Mouse (Mus musculus) kidney, embryonic 15.5 days (tissue): Measurements from ENCODE around the gene Ucp2. TPM values are rescaled to one million over a fixed set of nuclear protein-coding genes. Genes with fewer than 3 reads are reported as not detected.
A peak's percentile ranks its signal among the peaks of the same experiment; 100 is the strongest.
"Not testable (repeated sequence)": the region's sequence is repeated elsewhere in the genome, so short reads cannot be mapped to it uniquely, and the experiment has no call there.

ENCODE experiments used
- ATAC-seq: fragments of 200-750 bp; cut with Nextera tagmentation; replicated peaks from 2 replicates; pipeline ENCODE4 v1.8.0; 2017; ENCODE audit warnings: moderate TSS enrichment; ENCODE audit not compliant: low FRiP score
- H3K27ac ChIP-seq: fragments of 300-500 bp; sonication (generic); 2 replicates; pipeline ENCODE4 v1.5.1; 2015; ENCODE audit warnings: mild to moderate bottlenecking, inconsistent platforms
- H3K27me3 ChIP-seq: fragments of 300-500 bp; sonication (generic); 2 replicates; pipeline ENCODE4 v1.6.1; 2015; ENCODE audit warnings: inconsistent platforms
- H3K36me3 ChIP-seq: fragments of 300-500 bp; sonication (generic); 2 replicates; pipeline ENCODE4 v1.6.1; 2015; ENCODE audit warnings: inconsistent platforms
- H3K4me1 ChIP-seq: fragments of 300-500 bp; sonication (generic); 2 replicates; pipeline ENCODE4 v1.6.1; 2015; ENCODE audit warnings: inconsistent platforms
- H3K4me2 ChIP-seq: fragments of 300-500 bp; sonication (generic); 2 replicates; pipeline ENCODE4 v1.6.1; 2015; ENCODE audit warnings: moderate library complexity, mild to moderate bottlenecking, inconsistent platforms
- H3K4me3 ChIP-seq: fragments of 300-500 bp; sonication (generic); replicated peaks from 2 replicates; pipeline ENCODE4 v1.5.1; 2015; ENCODE audit warnings: mild to moderate bottlenecking, inconsistent platforms
- H3K9ac ChIP-seq: fragments of 300-500 bp; sonication (generic); 2 replicates; pipeline ENCODE4 v1.6.1; 2015; ENCODE audit warnings: mild to moderate bottlenecking, inconsistent platforms
- H3K9me3 ChIP-seq: fragments of 300-500 bp; sonication (generic); replicated peaks from 2 replicates; pipeline ENCODE4 v1.6.1; 2016; ENCODE audit warnings: inconsistent platforms
- WGBS: fragments of 180-500 bp; shearing (Covaris S2); methylation state at CpG from one replicate; pipeline ENCODE4 v1.1.7; 2015; ENCODE audit warnings: mixed read lengths; 5-methylcytosine and 5-hydroxymethylcytosine counted together
- polyA plus RNA-seq: library from polyadenylated mRNA; unstranded; fragments of >200 nt; fragmentation: Nextera tagmentation; extraction: Ambion mirVana; gene quantifications from 2 replicates; pipeline ENCODE4 v1.2.1, GENCODE M21; 2015

Ucp2 gene
- polyA plus RNA-seq, 1 experiment from 2014 or later: 221 TPM

DNA sequence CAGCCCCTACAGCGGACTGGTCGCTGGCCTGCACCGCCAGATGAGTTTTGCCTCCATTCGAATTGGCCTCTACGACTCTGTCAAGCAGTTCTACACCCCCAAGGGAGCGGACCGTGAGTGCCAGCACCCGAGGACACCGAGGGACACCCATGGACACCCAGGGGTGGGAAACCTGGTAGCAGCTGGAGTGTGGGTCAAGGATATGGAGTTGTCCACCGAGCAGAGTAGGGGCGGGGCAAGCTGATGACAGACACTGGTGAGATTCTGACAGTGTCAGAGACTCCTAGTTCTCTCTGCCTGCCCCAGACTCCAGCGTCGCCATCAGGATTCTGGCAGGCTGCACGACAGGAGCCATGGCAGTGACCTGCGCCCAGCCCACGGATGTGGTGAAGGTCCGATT lies 13.0 kb upstream of the Ucp2 start:
- H3K27me3 ChIP-seq: no peaks in the 10 kb centered on the region
- no peak overlapping the region for H3K9ac ChIP-seq
- peaks cover 15% of the 10 kb centered on the region for H3K4me1 ChIP-seq
- H3K27ac ChIP-seq: peak overlapping the region; percentile 48; the same call in 1 of the 2 replicates
- peak overlapping the region; percentile 14; the same call in 1 of the 2 replicates for H3K4me2 ChIP-seq
- no peaks in the 10 kb centered on the region for H3K36me3 ChIP-seq
- no peaks in the 10 kb centered on the region for H3K9me3 ChIP-seq
- peak; percentile 57; the same call in 1 of the 2 replicates for ATAC-seq
- no peak overlapping the region for H3K4me3 ChIP-seq
- 74% methylated on average over 17 of the region's 17 CpGs for whole genome bisulfite sequencing

- H3K9ac ChIP-seq, H3K36me3 ChIP-seq, H3K4me2 ChIP-seq, H3K27ac ChIP-seq, ATAC-seq, H3K27me3 ChIP-seq, H3K4me3 ChIP-seq, H3K9me3 ChIP-seq: not testable (repeated sequence)
- WGBS: 81% methylated on average over 2 of the region's 2 CpGs
- H3K4me1 ChIP-seq: peaks cover 12% of the 10 kb centered on the region
Observed at GRCm38 (mm10) chr7:100482046-100482445, 11.1 kb upstream of the Ucp2 start.

- no peak for ATAC-seq
Observed at GRCm38 (mm10) chr7:100484493-100484892, 8.6 kb upstream of the Ucp2 start.

DNA sequence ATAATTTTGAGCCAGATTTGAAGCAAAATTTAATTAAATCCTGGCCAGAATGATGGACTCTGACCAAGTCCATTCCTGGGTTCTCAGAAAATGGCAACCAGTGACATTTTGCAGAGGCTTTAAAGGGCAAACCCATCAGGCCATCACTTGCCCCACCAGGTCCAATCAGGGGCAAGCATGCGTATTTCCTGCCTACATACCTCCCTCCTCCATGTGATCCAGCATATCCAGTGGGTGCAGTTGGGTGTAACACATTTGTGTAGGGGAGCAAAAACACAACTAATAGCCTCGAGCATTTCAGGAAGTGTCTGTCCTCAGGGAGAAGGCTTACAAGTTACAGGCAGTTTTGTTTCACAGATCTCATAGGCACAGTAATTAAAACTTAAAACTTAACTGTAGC lies 5.8 kb upstream of the Ucp2 start:
- no peak for ATAC-seq

More at GRCm38 (mm10) chr7:100484493-100484892, 8.6 kb upstream of the Ucp2 start:
- H3K9me3 ChIP-seq: no peaks in the 10 kb centered on the region
- H3K4me2 ChIP-seq: no peak overlapping the region
- WGBS: 81% methylated on average over 5 of the region's 5 CpGs
- no peaks in the 10 kb centered on the region for H3K36me3 ChIP-seq
- H3K27me3 ChIP-seq: no peaks in the 10 kb centered on the region
- H3K27ac ChIP-seq: no peak overlapping the region
- H3K4me3 ChIP-seq: no peak overlapping the region
- no peak overlapping the region for H3K9ac ChIP-seq
- H3K4me1 ChIP-seq: peaks cover 13% of the 10 kb centered on the region

DNA sequence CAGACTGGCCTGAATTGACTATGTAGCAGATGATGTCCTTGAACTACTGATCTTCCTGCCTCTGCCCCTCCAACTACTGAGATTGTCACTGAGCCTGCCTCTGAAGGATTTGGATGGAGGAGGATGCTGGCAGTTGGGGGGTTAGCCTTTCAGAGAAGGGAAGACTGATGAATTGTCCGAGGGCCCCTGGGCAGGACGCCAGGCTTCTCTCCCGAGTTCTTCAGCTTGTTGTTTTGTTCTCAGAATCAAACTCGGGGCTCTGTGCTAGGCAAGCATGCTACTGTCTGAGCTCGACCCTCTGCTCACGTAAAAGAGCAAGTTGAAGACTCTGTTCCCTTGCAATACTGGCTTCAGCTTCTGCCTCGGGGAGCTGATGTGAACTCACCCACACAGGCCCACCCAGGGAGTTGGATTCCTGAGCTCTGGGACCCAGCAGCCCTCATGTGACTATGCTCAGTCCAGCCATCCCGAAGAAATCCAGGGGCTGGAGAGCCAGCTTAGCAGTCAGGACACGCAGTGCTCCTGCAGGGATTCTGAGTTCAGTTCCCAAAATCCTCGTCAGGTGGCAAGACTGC lies 4.6 kb upstream of the Ucp2 start:
- 33% methylated on average over 10 of the region's 10 CpGs for WGBS
- no peak overlapping the region for H3K9ac ChIP-seq
- H3K36me3 ChIP-seq: no peaks in the 10 kb centered on the region
- H3K9me3 ChIP-seq: no peaks in the 10 kb centered on the region
- H3K27ac ChIP-seq: no peak overlapping the region
- no peaks in the 10 kb centered on the region for H3K27me3 ChIP-seq
- peaks cover 23% of the 10 kb centered on the region for H3K4me1 ChIP-seq
- H3K4me3 ChIP-seq: no peak overlapping the region
- H3K4me2 ChIP-seq: no peak overlapping the region
- ATAC-seq: no peak

More for the DNA sequence above, 5.8 kb upstream of the Ucp2 start:
- Histone ChIP-seq H3K9ac (no peak overlapping the region), H3K4me3 (no peak overlapping the region), H3K9me3 (no peaks in the 10 kb centered on the region), H3K4me1 (peaks cover 11% of the 10 kb centered on the region), H3K36me3 (no peaks in the 10 kb centered on the region), H3K27ac (no peak overlapping the region), H3K4me2 (no peak overlapping the region), H3K27me3 (no peaks in the 10 kb centered on the region)
- WGBS: 46% methylated on average over 2 of the region's 2 CpGs

- no peaks in the 10 kb centered on the region for H3K27me3 ChIP-seq
- ATAC-seq: peak; percentile 57
- H3K36me3 ChIP-seq: peaks cover 12% of the 10 kb centered on the region
- H3K4me1 ChIP-seq: peaks cover 57% of the 10 kb centered on the region
- peak overlapping the region; percentile 51 for H3K9ac ChIP-seq
- H3K4me3 ChIP-seq: peak overlapping the region; percentile 58
- peak overlapping the region; percentile 88 for H3K27ac ChIP-seq
- no peaks in the 10 kb centered on the region for H3K9me3 ChIP-seq
- WGBS: 3% methylated on average over 36 of the region's 36 CpGs
- peak overlapping the region; percentile 97 for H3K4me2 ChIP-seq
Observed at GRCm38 (mm10) chr7:100492391-100493116, 583 bp upstream of the Ucp2 start.

- no peaks in the 10 kb centered on the region for H3K27me3 ChIP-seq
- H3K4me2 ChIP-seq: peak overlapping the region; percentile 97
- peak; percentile 65 for ATAC-seq
- H3K4me3 ChIP-seq: peak overlapping the region; percentile 58
- 11% methylated on average over 19 of the region's 19 CpGs for WGBS
- peaks cover 24% of the 10 kb centered on the region for H3K36me3 ChIP-seq
- H3K4me1 ChIP-seq: peaks cover 52% of the 10 kb centered on the region
- peak overlapping the region; percentile 88 for H3K27ac ChIP-seq
- no peaks in the 10 kb centered on the region for H3K9me3 ChIP-seq
- peak overlapping the region; percentile 51 for H3K9ac ChIP-seq
Observed at GRCm38 (mm10) chr7:100493484-100494414, 612 bp downstream of the Ucp2 start.

DNA sequence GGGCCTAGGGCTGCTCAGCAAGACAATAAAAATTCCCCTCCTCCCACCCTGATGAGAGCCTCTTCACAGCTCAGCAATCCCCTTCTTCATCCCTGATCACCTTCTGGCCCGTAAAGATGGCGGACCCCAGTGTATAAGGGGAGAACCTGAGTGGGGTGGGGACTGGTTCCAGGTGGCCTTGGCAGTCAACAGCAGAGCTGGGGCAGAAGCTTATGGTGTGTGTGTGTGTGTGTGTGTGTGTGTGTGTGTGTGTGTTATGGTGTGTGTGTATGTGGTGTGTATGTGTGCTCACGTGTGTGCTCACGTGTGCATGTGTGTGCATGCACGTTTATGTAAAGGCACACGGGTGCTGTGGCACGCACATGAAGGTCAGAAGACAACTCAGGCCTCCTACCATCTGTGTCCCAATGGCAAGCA lies 1.3 kb downstream of the Ucp2 start:
- Histone ChIP-seq H3K4me3 (peak overlapping the region; percentile 58), H3K36me3 (peaks cover 30% of the 10 kb centered on the region), H3K9me3 (no peaks in the 10 kb centered on the region), H3K4me2 (peak overlapping the region; percentile 97), H3K27ac (peak overlapping the region; percentile 88), H3K27me3 (no peaks in the 10 kb centered on the region), H3K4me1 (peaks cover 51% of the 10 kb centered on the region), H3K9ac (peak overlapping the region; percentile 51)
- 75% methylated on average over 7 of the region's 7 CpGs for WGBS
- 0 out of 2 replicates have a peak, but pooled peaks have one; percentile 4 for ATAC-seq

DNA sequence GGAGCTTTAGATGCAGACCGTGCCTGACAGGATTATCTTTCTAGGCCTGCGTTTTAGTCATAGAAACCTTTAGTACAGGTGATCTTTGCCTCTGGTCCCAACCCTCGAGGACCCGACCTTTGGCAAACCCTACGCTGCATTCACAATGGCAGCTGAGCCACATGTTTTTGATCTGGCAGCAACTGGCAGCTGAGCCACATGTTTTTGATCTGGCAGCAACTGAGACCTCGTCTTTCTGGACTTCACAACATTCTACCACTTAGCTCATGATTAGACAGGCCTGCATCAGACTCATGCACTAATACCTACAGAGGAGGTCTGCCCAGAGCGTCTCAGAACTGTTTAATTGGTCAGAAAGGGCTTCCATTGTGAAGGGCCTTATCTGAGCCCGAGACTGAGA lies 1.9 kb downstream of the Ucp2 start:
- Histone ChIP-seq H3K36me3 (peaks cover 36% of the 10 kb centered on the region), H3K27ac (peak overlapping the region; percentile 88), H3K4me2 (peak overlapping the region; percentile 97), H3K9ac (peak overlapping the region; percentile 16; the same call in 1 of the 2 replicates), H3K9me3 (no peaks in the 10 kb centered on the region), H3K4me1 (peaks cover 51% of the 10 kb centered on the region), H3K4me3 (peak overlapping the region; percentile 58), H3K27me3 (no peaks in the 10 kb centered on the region)
- no peak for ATAC-seq
- 51% methylated on average over 8 of the region's 8 CpGs for WGBS

GRCm38 (mm10) chr7:100495581-100496251 lies 2.6 kb downstream of the Ucp2 start:
- H3K4me2 ChIP-seq: peak overlapping the region; percentile 97
- peak overlapping the region; percentile 16; the same call in 1 of the 2 replicates for H3K9ac ChIP-seq
- 24% methylated on average over 11 of the region's 11 CpGs for WGBS
- peak overlapping the region; percentile 88 for H3K27ac ChIP-seq
- H3K4me1 ChIP-seq: peaks cover 51% of the 10 kb centered on the region
- no peaks in the 10 kb centered on the region for H3K27me3 ChIP-seq
- peak; percentile 58 for ATAC-seq
- H3K36me3 ChIP-seq: peaks cover 42% of the 10 kb centered on the region
- H3K9me3 ChIP-seq: no peaks in the 10 kb centered on the region
- H3K4me3 ChIP-seq: peak overlapping the region; percentile 58

DNA sequence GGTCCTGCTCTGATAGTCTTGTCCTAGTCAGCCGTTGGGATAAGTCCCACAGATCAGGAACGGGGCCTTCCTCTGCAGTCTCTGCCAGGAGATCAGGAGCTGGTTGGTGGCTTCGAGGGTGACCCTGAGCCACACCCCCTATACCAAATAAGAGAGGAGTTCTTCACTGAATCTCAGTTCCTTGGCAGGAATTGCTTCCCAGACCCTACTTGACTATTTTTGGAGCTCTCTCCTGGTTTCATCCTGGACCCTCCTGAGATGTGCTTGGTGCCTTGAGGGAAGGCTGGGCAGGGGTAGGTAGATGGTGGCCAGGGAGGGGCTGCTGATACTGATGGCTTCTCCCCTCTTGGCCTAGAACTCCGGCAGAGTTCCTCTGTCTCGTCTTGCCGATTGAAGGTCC lies 3.2 kb downstream of the Ucp2 start:
- peaks cover 51% of the 10 kb centered on the region for H3K4me1 ChIP-seq
- no peak overlapping the region for H3K9ac ChIP-seq
- no peaks in the 10 kb centered on the region for H3K27me3 ChIP-seq
- ATAC-seq: no peak
- WGBS: 78% methylated on average over 6 of the region's 6 CpGs
- no peaks in the 10 kb centered on the region for H3K9me3 ChIP-seq
- H3K4me3 ChIP-seq: 0 out of 2 replicates have a peak overlapping the region, but pooled peaks have one; percentile 58
- H3K36me3 ChIP-seq: peaks cover 42% of the 10 kb centered on the region
- H3K4me2 ChIP-seq: peak overlapping the region; percentile 97
- H3K27ac ChIP-seq: peak overlapping the region; percentile 88
